Comparison of ENCODE assay signal across 8 mouse cellular contexts in genomic region chr15:96936216-96936615, GRCm38 (mm10).
A peak's percentile ranks its signal among the peaks of the same experiment; 100 is the strongest.
DNase-seq lines count a peak whose midpoint lies in the region; ATAC-seq and TF ChIP-seq lines count a peak whose summit lies in the region.

No protein-coding gene starts in this region.

- no peak for DNase-seq in heart, postnatal 0 days (ENCODE audit: low spot score)
- DNase-seq in heart, adult 8-10 months (ENCODE audit: low spot score) = no peak
- no peak for DNase-seq in adipocyte (ENCODE audit: low spot score)
- no peak for DNase-seq in left cerebral cortex, postnatal 25 days (ENCODE audit: low spot score in 2 of 2)
- no peak for DNase-seq in cerebellum, postnatal 10 days

- no peak overlapping the region; the same call in 1 of the 2 replicates for H3K9ac ChIP-seq in heart, postnatal 0 days (replicated peaks; ENCODE audit: low read depth, low read length)
- H3K9ac ChIP-seq in embryonic facial prominence, embryonic 13.5 days = peak overlapping the region; percentile 23; the same call in 1 of the 2 replicates
- H3K9ac ChIP-seq in hindbrain, embryonic 16.5 days (ENCODE audit: low read depth, low read length) = peak overlapping the region; percentile 53; the same call in 1 of the 2 replicates
- peak overlapping the region; percentile 26; the same call in 1 of the 2 replicates for H3K9ac ChIP-seq in midbrain, embryonic 15.5 days

- no peak for ATAC-seq in heart, postnatal 0 days (ENCODE audit: insufficient read depth, low read depth)
- no peak for ATAC-seq in embryonic facial prominence, embryonic 13.5 days (ENCODE audit: insufficient number of reproducible peaks, insufficient read depth, low FRiP score, low TSS enrichment, low read depth)
- no peak for ATAC-seq in hindbrain, embryonic 16.5 days
- no peak for ATAC-seq in midbrain, embryonic 15.5 days (replicated peaks)

- H3K27ac ChIP-seq in heart, postnatal 0 days (ENCODE audit: low read depth) = no peak overlapping the region
- no peak overlapping the region for H3K27ac ChIP-seq in embryonic facial prominence, embryonic 13.5 days
- no peak overlapping the region for H3K27ac ChIP-seq in hindbrain, embryonic 16.5 days (ENCODE audit: low read depth, low read length)
- no peak overlapping the region for H3K27ac ChIP-seq in midbrain, embryonic 15.5 days

- no peaks in the 10 kb centered on the region for H3K36me3 ChIP-seq in heart, postnatal 0 days (replicated peaks; ENCODE audit: control insufficient read depth, insufficient read depth, low read length)
- no peaks in the 10 kb centered on the region for H3K36me3 ChIP-seq in embryonic facial prominence, embryonic 13.5 days
- no peaks in the 10 kb centered on the region for H3K36me3 ChIP-seq in hindbrain, embryonic 16.5 days (ENCODE audit: control insufficient read depth, insufficient read depth, low read length)
- H3K36me3 ChIP-seq in midbrain, embryonic 15.5 days (replicated peaks) = no peaks in the 10 kb centered on the region

- H3K4me3 ChIP-seq in heart, postnatal 0 days (ENCODE audit: low read depth, low read length) = peak overlapping the region; percentile 29
- H3K4me3 ChIP-seq in embryonic facial prominence, embryonic 13.5 days = peak overlapping the region; percentile 36
- peak overlapping the region; percentile 25; the same call in 1 of the 2 replicates for H3K4me3 ChIP-seq in hindbrain, embryonic 16.5 days (ENCODE audit: low read length)
- H3K4me3 ChIP-seq in midbrain, embryonic 15.5 days = peak overlapping the region; percentile 26; the same call in 1 of the 2 replicates

- H3K4me2 ChIP-seq in heart, postnatal 0 days (ENCODE audit: low read depth, low read length) = peak overlapping the region; percentile 52
- peak overlapping the region; percentile 62 for H3K4me2 ChIP-seq in embryonic facial prominence, embryonic 13.5 days
- peak overlapping the region; percentile 57 for H3K4me2 ChIP-seq in hindbrain, embryonic 16.5 days (ENCODE audit: low read length)
- peak overlapping the region; percentile 50 for H3K4me2 ChIP-seq in midbrain, embryonic 15.5 days

- H3K4me1 ChIP-seq in heart, postnatal 0 days (ENCODE audit: control insufficient read depth, insufficient read depth) = peaks cover 10% of the 10 kb centered on the region
- H3K4me1 ChIP-seq in embryonic facial prominence, embryonic 13.5 days = peaks cover 6% of the 10 kb centered on the region
- H3K4me1 ChIP-seq in hindbrain, embryonic 16.5 days (ENCODE audit: control insufficient read depth, insufficient read depth, low read depth, low read length) = 0 out of 2 replicates have a peak, but pooled peaks cover 3% of the 10 kb centered on the region
- no peaks in the 10 kb centered on the region for H3K4me1 ChIP-seq in midbrain, embryonic 15.5 days

- no peak for TF ChIP-seq EP300 in heart, postnatal 0 days (IDR thresholded peaks at IDR 0.05; ENCODE audit: low read depth)

- H3K9me3 ChIP-seq in heart, postnatal 0 days (replicated peaks; ENCODE audit: control insufficient read depth, low read length) = no peaks in the 10 kb centered on the region
- H3K9me3 ChIP-seq in embryonic facial prominence, embryonic 13.5 days = no peaks in the 10 kb centered on the region
- no peaks in the 10 kb centered on the region for H3K9me3 ChIP-seq in hindbrain, embryonic 16.5 days (ENCODE audit: control insufficient read depth, low read length)
- H3K9me3 ChIP-seq in midbrain, embryonic 15.5 days = no peaks in the 10 kb centered on the region

- no peak for TF ChIP-seq CTCF in heart, postnatal 0 days (IDR thresholded peaks at IDR 0.05; ENCODE audit: low read depth)

- WGBS in heart, postnatal 0 days = 81% methylated on average over 5 of the region's 5 CpGs
- WGBS in embryonic facial prominence, embryonic 13.5 days = 26% methylated on average over 5 of the region's 5 CpGs
- 85% methylated on average over 5 of the region's 5 CpGs for WGBS in hindbrain, embryonic 16.5 days
- 86% methylated on average over 5 of the region's 5 CpGs for WGBS in midbrain, embryonic 15.5 days

- intact Hi-C loops in left cerebral cortex, postnatal 25 days (cut with DNase I) = loop anchor here (5.0 kb wide), 2 partner anchors 234 to 394 kb away; no protein-coding TSS in a partner anchor

- H3K27me3 ChIP-seq in heart, postnatal 0 days (ENCODE audit: control insufficient read depth, insufficient read depth, low read length) = no peaks in the 10 kb centered on the region
- H3K27me3 ChIP-seq in embryonic facial prominence, embryonic 13.5 days = no peaks in the 10 kb centered on the region
- no peaks in the 10 kb centered on the region for H3K27me3 ChIP-seq in hindbrain, embryonic 16.5 days (replicated peaks; ENCODE audit: control insufficient read depth, insufficient read depth, low read length)
- H3K27me3 ChIP-seq in midbrain, embryonic 15.5 days (replicated peaks) = no peaks in the 10 kb centered on the region
